Mouse (Mus musculus) adrenal gland, postnatal 14 days (tissue): ENCODE measurements at regions not wholly inside any gene's neighbourhood (a gene's known extent, or its start where the extent isn't known, plus 50 kb on each side); places are given as distances from the start of the nearest gene placed in this dataset.
"Not testable (repeated sequence)": the region's sequence is repeated elsewhere in the genome, so short reads cannot be mapped to it uniquely, and the experiment has no call there.

Source experiments
- DNase-seq: peaks from one replicate; pipeline ENCODE4 v3.0.0; 2021; ENCODE audit warnings: mixed read lengths

DNA sequence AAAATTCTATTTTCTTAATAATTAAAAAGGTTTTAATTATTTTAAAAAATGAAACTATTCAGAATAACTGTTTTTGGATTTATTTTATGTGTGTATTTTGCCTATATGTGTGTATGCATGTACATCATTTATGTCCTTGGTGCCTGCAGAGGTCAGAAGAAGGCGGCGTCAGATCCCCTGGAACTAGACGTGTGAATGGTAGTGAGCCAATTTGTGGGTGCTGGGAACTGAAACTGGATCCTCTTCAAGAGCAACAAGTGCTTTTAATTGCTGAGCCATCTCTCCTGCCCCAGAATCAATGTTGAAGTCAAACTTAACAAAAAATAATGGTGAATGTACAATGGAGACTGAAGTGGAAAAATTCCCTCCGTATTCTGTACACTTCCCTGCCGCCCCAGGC is 151.9 kb upstream of the Unc93a2 start:
- DNase-seq: no peak

DNA sequence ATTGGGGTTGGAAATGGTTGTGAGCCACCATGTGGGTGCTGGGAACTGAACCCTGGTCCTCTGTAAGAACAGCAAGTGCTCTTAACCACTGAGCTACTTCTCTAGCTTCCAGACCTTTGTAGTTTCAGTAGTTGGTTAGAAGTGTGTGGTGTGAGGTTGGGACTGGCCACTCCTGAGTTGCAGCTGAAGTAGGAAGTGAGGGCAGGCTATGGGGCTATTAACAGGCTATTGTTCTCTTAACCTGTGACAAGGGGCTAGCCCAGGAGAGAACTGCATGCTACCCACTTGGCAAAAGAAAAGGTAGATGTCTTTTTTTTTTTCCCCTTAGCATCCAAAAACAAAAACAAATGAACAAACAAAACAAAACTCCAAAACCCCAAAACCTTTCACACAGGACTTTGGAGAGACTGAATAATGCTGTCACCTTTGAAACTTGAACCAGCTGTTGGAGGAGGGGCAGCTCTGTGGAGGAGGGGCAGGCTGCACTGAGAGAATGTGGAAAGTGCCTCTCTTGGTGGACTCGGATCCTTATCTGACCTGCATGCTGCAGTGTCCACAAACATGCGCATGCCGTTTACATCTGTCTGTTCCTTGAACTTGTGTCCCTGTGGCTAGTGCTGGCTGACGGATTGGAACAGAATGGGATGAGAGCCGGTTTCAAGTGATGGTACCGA is 149.3 kb upstream of the Unc93a2 start:
- DNase-seq: no peak

DNA sequence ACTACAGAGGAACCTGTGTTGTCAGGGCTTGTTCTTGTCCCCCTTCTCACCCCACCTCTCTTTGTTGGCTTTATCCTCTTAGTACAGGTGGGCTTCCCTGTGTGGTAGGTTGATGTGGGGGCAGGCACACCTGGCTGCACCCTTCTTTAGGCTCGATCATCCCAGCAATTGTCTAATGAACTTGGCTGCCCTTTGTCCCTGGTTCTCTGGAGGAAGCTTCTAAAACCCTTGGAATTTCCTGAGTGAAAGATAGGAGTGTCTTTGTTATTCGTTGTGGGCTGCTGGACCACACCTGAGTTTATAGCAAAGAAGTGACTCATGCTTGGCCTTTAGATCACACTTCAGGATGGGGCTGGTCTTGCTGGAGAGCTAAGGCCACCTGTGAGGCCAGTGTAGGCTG is 148.3 kb upstream of the Unc93a2 start:
- no peak for DNase-seq

DNA sequence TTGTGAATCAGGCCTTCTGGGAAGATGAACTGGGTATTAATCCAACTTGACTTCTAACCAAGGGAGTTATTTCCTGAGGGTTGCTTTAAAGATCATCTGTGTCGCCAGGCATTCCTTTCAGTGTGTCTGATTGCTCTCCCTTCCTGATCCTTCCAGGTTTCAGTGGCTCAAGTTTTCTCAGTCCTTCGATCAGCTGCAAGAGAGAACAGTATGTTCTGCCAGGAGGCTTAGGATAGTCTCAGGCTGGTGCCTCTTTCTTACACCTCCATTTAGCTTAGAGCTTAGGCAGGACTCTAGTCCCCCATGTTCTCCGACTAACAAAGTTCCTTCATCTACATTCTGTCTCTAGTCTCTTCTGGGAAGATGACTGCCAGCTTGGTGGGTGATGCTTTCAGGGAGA is 147.4 kb upstream of the Unc93a2 start:
- DNase-seq: no peak

DNA sequence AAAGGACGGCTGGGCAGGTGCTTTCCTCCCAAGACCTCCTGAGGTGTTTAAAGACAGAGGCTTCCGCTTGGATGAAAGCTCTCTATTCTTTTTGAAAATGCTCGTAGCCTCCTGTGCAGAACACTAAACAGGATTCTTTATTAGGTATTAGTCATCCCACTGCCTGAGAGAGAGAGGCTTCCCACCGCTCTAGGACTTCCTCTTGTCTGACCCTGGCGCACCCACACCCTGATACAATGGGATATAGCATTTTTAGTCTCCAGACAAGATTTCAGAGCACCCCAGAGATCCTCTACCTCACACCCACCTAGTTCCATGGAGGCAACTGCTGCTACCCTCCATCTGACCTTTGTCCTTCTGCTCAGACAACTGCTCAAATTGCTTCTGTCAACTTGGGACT is 144.0 kb upstream of the Unc93a2 start:
- no peak for DNase-seq

DNA sequence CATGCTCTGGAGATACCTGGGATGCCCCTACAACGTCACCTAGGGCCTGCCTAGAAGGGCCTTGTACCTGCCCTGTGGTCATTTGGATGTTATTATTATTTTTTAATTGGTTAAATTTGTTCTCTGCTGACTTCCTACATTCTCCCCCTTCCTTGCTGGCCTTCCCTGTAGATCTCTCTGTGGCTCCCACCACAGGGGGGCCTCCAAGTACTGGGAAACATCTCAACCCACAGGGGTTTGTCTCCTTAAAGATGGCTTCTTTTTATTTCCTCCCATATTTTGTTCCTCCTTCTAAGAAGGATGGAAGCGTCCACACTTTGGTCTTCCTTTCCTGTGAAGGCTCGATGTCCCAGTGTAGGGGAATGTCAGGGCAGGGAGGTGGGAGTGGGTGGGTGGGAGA is 142.4 kb upstream of the Unc93a2 start:
- DNase-seq: no peak

DNA sequence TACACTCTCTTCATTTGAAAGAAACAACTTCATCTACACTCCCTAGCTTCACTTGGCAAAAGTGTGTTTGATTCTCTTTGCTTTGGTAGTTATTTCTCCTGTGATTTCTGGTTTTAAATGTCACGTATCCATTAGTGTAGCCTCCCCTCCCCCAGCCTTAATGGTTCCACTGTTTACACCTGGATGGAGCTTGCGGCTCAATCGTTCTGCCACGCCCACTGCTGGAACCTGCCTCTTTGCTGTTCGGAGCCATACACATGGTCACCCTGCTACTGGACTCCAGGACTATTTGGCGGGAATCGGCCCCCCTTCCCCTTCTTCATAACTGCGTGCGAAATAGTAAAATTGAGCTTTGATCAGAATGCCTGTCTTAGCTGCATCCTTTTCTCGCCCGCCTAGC is 139.2 kb upstream of the Unc93a2 start:
- not testable (repeated sequence) for DNase-seq

DNA sequence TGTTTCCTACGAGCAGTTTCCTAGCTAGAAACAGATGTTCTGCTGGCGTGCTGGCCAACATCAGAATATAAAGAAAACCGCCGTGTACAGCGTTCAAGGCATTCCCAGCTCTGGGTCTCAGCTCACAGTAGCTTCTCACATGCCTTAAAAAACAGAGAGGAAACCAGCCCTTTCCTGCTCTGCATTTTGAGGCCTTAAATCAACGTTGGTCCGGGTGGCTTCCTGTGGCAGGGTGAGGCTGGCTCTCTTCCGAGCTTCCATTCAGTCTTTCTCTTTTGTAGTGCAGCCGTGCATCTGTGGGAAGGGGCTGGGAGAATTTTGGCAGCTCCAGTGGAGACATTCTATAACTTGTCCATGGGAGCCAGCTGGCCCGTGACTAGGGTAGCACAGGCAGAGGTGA is 135.9 kb upstream of the Unc93a2 start:
- DNase-seq: no peak
